Mouse (Mus musculus): Measurements from ENCODE around the gene Gpr4. TPM values are rescaled to one million over a fixed set of nuclear protein-coding genes. Genes with fewer than 3 reads are reported as not detected.

Gene Gpr4
- not detected for total RNA-seq (2023)

DNA sequence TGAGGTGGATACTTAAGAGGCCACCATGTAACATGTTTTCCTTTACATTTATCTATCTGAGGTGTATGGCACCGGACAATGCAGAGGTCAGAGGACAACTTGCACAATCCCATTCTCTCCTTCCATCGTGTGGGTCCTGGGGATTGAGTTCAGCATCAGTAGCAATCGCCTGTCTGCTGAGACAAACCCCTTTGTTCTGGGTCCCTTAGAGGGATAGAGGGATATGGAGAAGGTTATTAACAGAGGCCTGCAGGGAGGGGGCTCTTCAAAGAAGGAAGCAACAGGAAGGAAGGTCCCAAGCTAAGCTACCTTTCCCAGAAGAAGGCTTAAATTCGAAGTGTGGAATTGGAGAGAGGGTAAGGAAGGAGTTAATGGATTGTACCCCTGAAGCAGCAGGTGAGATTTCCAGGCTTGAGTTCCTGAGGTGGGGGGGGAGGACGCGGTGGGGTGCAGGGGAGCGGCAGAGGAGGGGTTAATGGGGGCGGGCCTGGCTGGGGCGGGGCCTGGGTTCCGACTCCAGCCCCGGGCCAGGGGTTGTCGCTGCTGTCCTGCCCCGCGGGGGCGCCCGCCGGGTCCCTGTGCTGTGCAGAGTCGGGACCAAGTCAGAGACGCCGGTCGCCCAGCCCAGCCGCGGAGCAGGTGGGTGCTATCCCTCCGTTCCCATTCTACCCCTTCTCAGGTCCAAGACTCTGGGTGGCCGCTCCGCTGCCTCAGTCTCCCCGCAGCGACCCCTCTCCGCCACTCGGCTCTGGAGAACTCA, at the start of gene Gpr4:
Gene Gpr4 (plus strand): TSS at position 543 of the 760 bp plus-strand sequence.

GRCm38 (mm10) chr7:19165656-19166423, 46.5 kb upstream of the Gpr4 start, which contains the start of gene Gipr:
Gene Gipr (minus strand): TSS chr7:19166127.

GRCm38 (mm10) chr7:19175708-19176515, 36.4 kb upstream of the Gpr4 start, which contains the start of gene Eml2:
Gene Eml2 (plus strand): TSS chr7:19176421.

GRCm38 (mm10) chr7:19227883-19228792, 15.8 kb downstream of the Gpr4 start, which contains the start of gene Opa3:
Gene Opa3 (plus strand): TSS chr7:19228334.

DNA sequence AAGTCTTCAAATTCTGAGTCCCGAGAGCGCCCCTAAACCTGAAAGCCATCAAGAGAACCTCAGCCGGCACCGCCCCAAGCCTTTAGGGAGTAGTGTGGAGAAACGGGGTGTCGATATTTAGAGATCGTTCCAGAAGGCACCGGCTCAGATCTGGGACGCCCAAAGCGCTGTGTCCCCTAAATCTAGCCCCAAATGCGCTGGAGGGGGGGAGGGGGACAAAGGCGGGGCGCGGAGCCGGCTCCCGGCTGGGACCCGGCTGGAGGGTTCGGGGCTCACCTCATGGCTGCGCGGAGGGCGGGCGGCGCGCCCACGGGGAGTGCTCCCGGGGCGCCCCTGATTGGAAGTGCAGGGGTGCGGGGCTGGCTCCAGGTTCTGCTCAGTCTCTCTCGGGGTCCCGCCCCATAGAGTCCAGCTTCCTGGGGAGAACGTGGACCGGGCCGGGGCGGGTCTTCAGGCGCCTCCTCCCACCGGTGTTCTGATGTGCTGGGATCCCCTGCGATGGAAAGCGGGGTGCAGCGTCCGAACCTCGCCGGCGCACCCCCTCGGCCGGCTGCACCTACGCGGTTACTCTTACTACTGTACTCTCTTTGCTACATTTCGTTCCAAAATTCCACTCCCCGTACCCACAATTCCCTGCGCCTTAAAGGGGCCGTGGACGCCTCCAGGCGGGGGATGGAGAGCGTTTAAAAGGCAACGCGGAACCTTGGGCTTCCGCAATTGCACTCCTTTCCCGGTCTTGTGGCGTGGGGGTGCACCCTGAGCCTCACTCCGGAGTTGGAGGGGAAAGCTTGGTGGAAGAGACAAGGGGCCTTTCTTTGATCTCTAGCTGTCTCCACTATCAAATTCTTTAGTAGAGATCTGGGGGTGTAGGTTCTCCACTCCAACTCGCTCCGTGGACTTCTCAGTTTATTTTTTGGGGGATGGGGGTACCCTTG, 59.2 kb downstream of the Gpr4 start, which contains the start of gene Vasp:
Gene Vasp (minus strand): TSS at position 580 of the 935 bp plus-strand sequence.

Other genes with a start within 250 kb of the Gpr4 start
- not detected for gene Nanos2, start 225.1 kb upstream of the Gpr4 start, total RNA-seq (2023)
- gene Mypop, start 221.3 kb upstream of the Gpr4 start, total RNA-seq (2023), result 1.2 TPM
- 30.5 TPM for gene Irf2bp1, start 208.5 kb upstream of the Gpr4 start, total RNA-seq (2023)
- not detected for gene Foxa3, start 189.0 kb upstream of the Gpr4 start, total RNA-seq (2023)
- 102 TPM for gene Sympk, start 188.2 kb upstream of the Gpr4 start, total RNA-seq (2023)
- 0.35 TPM for gene Rsph6a, start 157.8 kb upstream of the Gpr4 start, total RNA-seq (2023)
- gene Dmwd, start 136.3 kb upstream of the Gpr4 start, total RNA-seq (2023), result 0.92 TPM
- gene Dmpk, start 128.7 kb upstream of the Gpr4 start, total RNA-seq (2023), result 2.2 TPM
- gene Six5, start 117.9 kb upstream of the Gpr4 start, total RNA-seq (2023), result 0.50 TPM
- not detected for gene Gm4969, start 94.2 kb upstream of the Gpr4 start, total RNA-seq (2023)
- 22.5 TPM for gene Fbxo46, start 92.7 kb upstream of the Gpr4 start, total RNA-seq (2023)
- 14.9 TPM for gene Qpctl, start 63.2 kb upstream of the Gpr4 start, total RNA-seq (2023)
- 85.5 TPM for gene Snrpd2, start 62.8 kb upstream of the Gpr4 start, total RNA-seq (2023)
- gene Gipr, start 46.4 kb upstream of the Gpr4 start, total RNA-seq (2023), result not detected
- 21.9 TPM for gene Eml2, start 36.1 kb upstream of the Gpr4 start, total RNA-seq (2023)
- 42.7 TPM for gene Opa3, start 15.8 kb downstream of the Gpr4 start, total RNA-seq (2023)
- 277 TPM for gene Vasp, start 59.3 kb downstream of the Gpr4 start, total RNA-seq (2023)
- 0.89 TPM for gene Ppm1n, start 67.5 kb downstream of the Gpr4 start, total RNA-seq (2023)
- gene Rtn2, start 70.1 kb downstream of the Gpr4 start, total RNA-seq (2023), result not detected
- gene Fosb, start 97.5 kb downstream of the Gpr4 start, total RNA-seq (2023), result 869 TPM
- 55.4 TPM for gene Ercc1, start 132.2 kb downstream of the Gpr4 start, total RNA-seq (2023)
- 15.5 TPM for gene Cd3eap, start 146.9 kb downstream of the Gpr4 start, total RNA-seq (2023)
- 1.5 TPM for gene Ppp1r13l, start 147.2 kb downstream of the Gpr4 start, total RNA-seq (2023)
- gene Ercc2, start 169.5 kb downstream of the Gpr4 start, total RNA-seq (2023), result 74.3 TPM
- 7.1 TPM for gene Klc3, start 191.6 kb downstream of the Gpr4 start, total RNA-seq (2023)
- not detected for gene Ckm, start 192.2 kb downstream of the Gpr4 start, total RNA-seq (2023)
- 34.7 TPM for gene Mark4, start 246.3 kb downstream of the Gpr4 start, total RNA-seq (2023)